Comparison of ENCODE assay signal across 11 mouse cellular contexts in genomic region chr6:144772175-144772918, GRCm38 (mm10). TPM values are rescaled to one million over a fixed set of nuclear protein-coding genes. Genes with fewer than 3 reads are reported as not detected.
A peak's percentile ranks its signal among the peaks of the same experiment; 100 is the strongest.
DNase-seq lines count a peak whose midpoint lies in the region; ATAC-seq lines count a peak whose summit lies in the region.
"Had no signal": no experiment of that assay in that cellular context is flagged by ENCODE, and none has a peak within 500 bp of the region (broad histone marks: within the 10 kb centered on the region; RNA-seq: fewer than 3 reads in every experiment).

No protein-coding gene starts in this region.

- H3K4me2 ChIP-seq in liver, embryonic 11.5 days, result no peak overlapping the region
- H3K4me2 ChIP-seq in liver, embryonic 13.5 days, result no peak overlapping the region
- H3K4me2 ChIP-seq: heart, embryonic 12.5 days; neural tube, embryonic 12.5 days had no signal

- 59% methylated on average over 15 of the region's 15 CpGs for WGBS in liver, embryonic 11.5 days
- 48% methylated on average over 15 of the region's 15 CpGs for WGBS in liver, embryonic 13.5 days (ENCODE audit: insufficient replicate concordance)

- peak; percentile 60 for ATAC-seq in liver, embryonic 11.5 days (replicated peaks; ENCODE audit: low FRiP score)
- peak; percentile 63; the same call in 1 of the 2 replicates for ATAC-seq in liver, embryonic 13.5 days (ENCODE audit: low read depth)
- ATAC-seq in inflammation-experienced regulatory T-cells, adult 6 months, result no peak
- ATAC-seq in cerebellum, adult (ENCODE audit: insufficient number of reproducible peaks, low FRiP score, low TSS enrichment), result no peak

- H3K27ac ChIP-seq in liver, embryonic 11.5 days (ENCODE audit: low read depth, low read length), result no peak overlapping the region
- no peak overlapping the region for H3K27ac ChIP-seq in liver, embryonic 13.5 days
- H3K27ac ChIP-seq: neural tube, embryonic 12.5 days had no signal

- no peaks in the 10 kb centered on the region for H3K9me3 ChIP-seq in liver, embryonic 11.5 days (ENCODE audit: control insufficient read depth, low read length)
- H3K9me3 ChIP-seq in liver, embryonic 13.5 days (replicated peaks), result no peaks in the 10 kb centered on the region
- H3K9me3 ChIP-seq: heart, embryonic 12.5 days; neural tube, embryonic 12.5 days had no signal

- H3K4me1 ChIP-seq in liver, embryonic 11.5 days (replicated peaks; ENCODE audit: control insufficient read depth, insufficient read depth, low read length), result peaks cover 3% of the 10 kb centered on the region; the same call in 1 of the 2 replicates
- peaks cover 12% of the 10 kb centered on the region for H3K4me1 ChIP-seq in liver, embryonic 13.5 days (replicated peaks)

- H3K9ac ChIP-seq in liver, embryonic 11.5 days (ENCODE audit: low read depth, low read length), result no peak overlapping the region
- no peak overlapping the region for H3K9ac ChIP-seq in liver, embryonic 13.5 days
- H3K9ac ChIP-seq: heart, embryonic 12.5 days; neural tube, embryonic 12.5 days had no signal

- H3K4me3 ChIP-seq in liver, embryonic 11.5 days (ENCODE audit: low read depth, low read length), result no peak overlapping the region
- no peak overlapping the region for H3K4me3 ChIP-seq in liver, embryonic 13.5 days (replicated peaks)
- H3K4me3 ChIP-seq: heart, embryonic 12.5 days; neural tube, embryonic 12.5 days had no signal

- H3K36me3 ChIP-seq in liver, embryonic 11.5 days (ENCODE audit: control insufficient read depth, insufficient read depth, low read length), result no peaks in the 10 kb centered on the region
- no peaks in the 10 kb centered on the region for H3K36me3 ChIP-seq in liver, embryonic 13.5 days
- H3K36me3 ChIP-seq: heart, embryonic 12.5 days; neural tube, embryonic 12.5 days had no signal

- H3K27me3 ChIP-seq in liver, embryonic 11.5 days (replicated peaks; ENCODE audit: control insufficient read depth, insufficient read depth, low read length), result no peaks in the 10 kb centered on the region
- H3K27me3 ChIP-seq in liver, embryonic 13.5 days, result no peaks in the 10 kb centered on the region
- H3K27me3 ChIP-seq: neural tube, embryonic 12.5 days had no signal

- DNase-seq in liver, embryonic 11.5 days (ENCODE audit: low spot score), result no peak
- DNase-seq in liver (no peak), 3T3-L1 (ENCODE audit: low read depth, low spot score) (peak; percentile 24), R1 (ENCODE audit: low read depth, low spot score) (peak; percentile 53)
- DNase-seq in liver, embryonic 13.5 days, result no peak
- no peak for DNase-seq in adrenal gland, postnatal 10 days
- DNase-seq: thymus, postnatal 14 days had no signal

RNA-seq across cellular contexts. Expression of gene Sox5, which starts 9.4 kb away (rescaled TPM):
- 7.9 and 10.6 TPM in 2 replicates for polyA plus RNA-seq in liver, embryonic 11.5 days (2014; fragmentation: Nextera tagmentation; extraction: Ambion mirVana)
- polyA plus RNA-seq in liver, embryonic 13.5 days (2015; fragmentation: Nextera tagmentation; extraction: Ambion mirVana), result 4.9 and 5.9 TPM in 2 replicates
- 10 to 100 TPM; 11.9 to 20.4 TPM for total RNA-seq in adrenal gland, postnatal 10 days (2021)
- polyA plus RNA-seq in inflammation-experienced regulatory T-cells, adult 6 months (2017; shearing (Covaris generic)), result under 1 TPM in 1 of 3 experiments, not detected in 2; 0.27 TPM

Comparison
In these comparisons a context has a peak if more than half of its experiments do, and no peak if none do; other contexts are left out.
1. ATAC-seq: peak in liver, embryonic 11.5 days (single experiment) and liver, embryonic 13.5 days (single experiment); none in inflammation-experienced regulatory T-cells, adult 6 months (single experiment) and cerebellum, adult (single experiment).
2. DNase-seq: peak in 3T3-L1 (single experiment) and R1 (single experiment); none in liver, embryonic 11.5 days (single experiment), liver (single experiment), liver, embryonic 13.5 days (single experiment) and adrenal gland, postnatal 10 days (single experiment).